Mouse (Mus musculus): ENCODE measurements around the gene Gm11492.

DNA sequence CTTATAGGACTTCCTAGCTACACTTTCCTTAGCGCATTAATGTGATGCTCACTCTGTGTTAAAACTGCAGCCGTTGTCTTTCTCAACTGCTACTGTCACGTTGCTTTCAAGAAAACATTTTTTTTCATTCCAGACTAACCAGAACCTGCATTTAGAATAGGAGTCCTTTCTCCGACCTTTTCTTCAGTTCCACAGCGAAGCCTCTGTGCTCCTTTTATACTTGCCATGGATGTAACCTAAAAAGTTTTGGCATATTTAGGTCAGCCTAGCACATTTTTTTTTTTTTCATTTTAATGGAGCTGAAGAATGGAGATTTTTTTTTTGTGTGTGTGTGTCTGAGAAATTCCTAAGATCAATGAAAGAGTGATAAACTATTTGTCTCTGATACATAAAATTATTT is 49.1 kb downstream of the Gm11492 start:
- no peak for TF ChIP-seq CTCF (conservative IDR thresholded peaks at IDR 0.05; ENCODE audit: insufficient read depth, insufficient read length, low read depth, low read length)
- TF ChIP-seq POLR2A (IDR thresholded peaks at IDR 0.05; ENCODE audit: low read depth, low read length), result no peak
